ENCODE assay signal across 27 mouse cellular contexts in genomic region chr15:83111290-83111689, GRCm38 (mm10).
"Had no signal": no experiment of that assay in that cellular context is flagged by ENCODE, and none has a peak within 500 bp of the region (broad histone marks: within the 10 kb centered on the region; RNA-seq: fewer than 3 reads in every experiment).

No protein-coding gene starts in this region.

- ATAC-seq: hindbrain, postnatal 0 days; intestine, embryonic 16.5 days; liver, embryonic 12.5 days had no signal

- H3K27me3 ChIP-seq: heart, embryonic 13.5 days; heart, embryonic 15.5 days; hindbrain, embryonic 12.5 days; hindbrain, embryonic 15.5 days; kidney, embryonic 15.5 days; limb, embryonic 13.5 days; limb, embryonic 15.5 days; liver, embryonic 12.5 days had no signal

- H3K9me3 ChIP-seq: heart, embryonic 13.5 days; heart, embryonic 15.5 days; hindbrain, embryonic 12.5 days; hindbrain, embryonic 15.5 days; kidney, embryonic 15.5 days; limb, embryonic 13.5 days; limb, embryonic 15.5 days; liver, embryonic 12.5 days had no signal

- H3K4me2 ChIP-seq: heart, embryonic 11.5 days; heart, embryonic 13.5 days; heart, embryonic 15.5 days; hindbrain, embryonic 12.5 days; hindbrain, embryonic 15.5 days; kidney, embryonic 15.5 days; limb, embryonic 13.5 days; limb, embryonic 15.5 days; liver, embryonic 12.5 days had no signal

- H3K36me3 ChIP-seq: hindbrain, embryonic 15.5 days had no signal

- H3K4me3 ChIP-seq: heart, adult 2 months; heart, embryonic 13.5 days; heart, embryonic 15.5 days; hindbrain, embryonic 12.5 days; hindbrain, embryonic 15.5 days; kidney, embryonic 15.5 days; limb, embryonic 13.5 days; limb, embryonic 15.5 days; liver, embryonic 12.5 days had no signal

- H3K9ac ChIP-seq: heart, embryonic 15.5 days; hindbrain, embryonic 12.5 days; hindbrain, embryonic 15.5 days; kidney, embryonic 15.5 days; limb, embryonic 13.5 days; limb, embryonic 15.5 days; liver, embryonic 12.5 days; liver, embryonic 14.5 days had no signal

- H3K27ac ChIP-seq: heart, adult 2 months; heart, embryonic 13.5 days; heart, embryonic 15.5 days; hindbrain, embryonic 12.5 days; hindbrain, embryonic 15.5 days; hindbrain, postnatal 0 days; kidney, embryonic 15.5 days; kidney, postnatal 0 days; limb, embryonic 13.5 days; limb, embryonic 15.5 days; liver, embryonic 12.5 days; liver, embryonic 14.5 days had no signal

- DNase-seq: gastrocnemius, postnatal 14 days; gastrocnemius, postnatal 36 days; heart, adult 11 months; heart, adult 2 months; heart, postnatal 14 days; heart, postnatal 36 days; kidney, adult 11 months; kidney, adult 2 months; kidney, adult 9 months; kidney, postnatal 14 days; kidney, postnatal 36 days; layer of hippocampus, adult 9-11 months; layer of hippocampus, postnatal 36 days; left cerebral cortex, postnatal 4 days had no signal
